Mouse (Mus musculus): Measurements from ENCODE around the gene Hrc. TPM values are rescaled to one million over a fixed set of nuclear protein-coding genes. Genes with fewer than 3 reads are reported as not detected.

Gene Hrc
- polyA plus RNA-seq, 1 experiment: 173 TPM

GRCm38 (mm10) chr7:45308551-45309240, 26.4 kb upstream of the Hrc start:
- Histone ChIP-seq H3ac (ENCODE audit: control insufficient read depth, insufficient read length) (no peak overlapping the region), H3K36me3 (ENCODE audit: control insufficient read depth, insufficient read depth) (peaks cover 6% of the 10 kb centered on the region), H3K79me2 (ENCODE audit: control insufficient read depth, insufficient read depth) (no peaks in the 10 kb centered on the region), H3K4me2 (ENCODE audit: low read depth) (no peak overlapping the region), H3K4me3 (no peak overlapping the region), H3K27me3 (ENCODE audit: control insufficient read depth, insufficient read depth, insufficient read length) (no peaks in the 10 kb centered on the region)
- TF ChIP-seq POLR2A (IDR thresholded peaks at IDR 0.05; ENCODE audit: insufficient read length, low read depth): no peak
- no peak for TF ChIP-seq MYOG (IDR thresholded peaks at IDR 0.05; ENCODE audit: control insufficient read depth in 1 of 3, insufficient read depth in 1 of 3, insufficient read length in 2 of 3, low read depth in 2 of 3)
- TF ChIP-seq TCF12 (IDR thresholded peaks at IDR 0.05; ENCODE audit: insufficient read depth, poor library complexity, severe bottlenecking): no peak
- TF ChIP-seq POLR2AphosphoS2 (IDR thresholded peaks at IDR 0.05; ENCODE audit: insufficient read length, low read depth): no peak
- no peak for TF ChIP-seq E2F4 (IDR thresholded peaks at IDR 0.05; ENCODE audit: insufficient read depth)
- TF ChIP-seq SRF (IDR thresholded peaks at IDR 0.05; ENCODE audit: control insufficient read depth, insufficient read length, low read depth): no peak
- TF ChIP-seq TCF3 (IDR thresholded peaks at IDR 0.05; ENCODE audit: insufficient read length, low read depth): no peak
- no peak for TF ChIP-seq MYOD1 (IDR thresholded peaks at IDR 0.05; ENCODE audit: control insufficient read depth in 1 of 3, insufficient read length in 2 of 3, low read depth in 2 of 3)

GRCm38 (mm10) chr7:45309455-45309854, 25.6 kb upstream of the Hrc start:
- H3K36me3 ChIP-seq (ENCODE audit: control insufficient read depth, insufficient read depth): peaks cover 6% of the 10 kb centered on the region
- no peak overlapping the region for H3K4me3 ChIP-seq
- H3K27me3 ChIP-seq (ENCODE audit: control insufficient read depth, insufficient read depth, insufficient read length): no peaks in the 10 kb centered on the region
- H3ac ChIP-seq (ENCODE audit: control insufficient read depth, insufficient read length): no peak overlapping the region
- no peak for TF ChIP-seq REST (IDR thresholded peaks at IDR 0.05; ENCODE audit: insufficient read depth, insufficient read length)
- no peak for TF ChIP-seq TCF12 (IDR thresholded peaks at IDR 0.05; ENCODE audit: insufficient read depth, poor library complexity, severe bottlenecking)
- TF ChIP-seq MYOD1 (IDR thresholded peaks at IDR 0.05; ENCODE audit: control insufficient read depth in 1 of 3, insufficient read length in 2 of 3, low read depth in 2 of 3): no peak
- no peak for TF ChIP-seq TCF3 (IDR thresholded peaks at IDR 0.05; ENCODE audit: insufficient read length, low read depth)
- TF ChIP-seq POLR2AphosphoS2 (IDR thresholded peaks at IDR 0.05; ENCODE audit: insufficient read length, low read depth): no peak
- TF ChIP-seq E2F4 (IDR thresholded peaks at IDR 0.05; ENCODE audit: insufficient read depth): no peak
- TF ChIP-seq CEBPB (IDR thresholded peaks at IDR 0.05; ENCODE audit: insufficient read depth, poor library complexity, severe bottlenecking): no peak
- no peak for TF ChIP-seq SRF (IDR thresholded peaks at IDR 0.05; ENCODE audit: control insufficient read depth, insufficient read length, low read depth)
- no peak for TF ChIP-seq POLR2A (IDR thresholded peaks at IDR 0.05; ENCODE audit: insufficient read length, low read depth)
- no peak for TF ChIP-seq MAX (IDR thresholded peaks at IDR 0.05; ENCODE audit: low read depth)
- TF ChIP-seq MYOG (IDR thresholded peaks at IDR 0.05; ENCODE audit: control insufficient read depth in 1 of 3, insufficient read depth in 1 of 3, insufficient read length in 2 of 3, low read depth in 2 of 3): no peak
- no peak for TF ChIP-seq USF1 (IDR thresholded peaks at IDR 0.05; ENCODE audit: low read depth)
- no peaks in the 10 kb centered on the region for H3K79me2 ChIP-seq (ENCODE audit: control insufficient read depth, insufficient read depth)
- no peak overlapping the region for H3K4me2 ChIP-seq (ENCODE audit: low read depth)

- no peak for TF ChIP-seq TCF3 (IDR thresholded peaks at IDR 0.05; ENCODE audit: insufficient read length, low read depth)
- no peak for TF ChIP-seq USF1 (IDR thresholded peaks at IDR 0.05; ENCODE audit: low read depth)
- TF ChIP-seq MYOD1 (IDR thresholded peaks at IDR 0.05; ENCODE audit: control insufficient read depth in 1 of 3, insufficient read length in 2 of 3, low read depth in 2 of 3): no peak
- no peak for TF ChIP-seq REST (IDR thresholded peaks at IDR 0.05; ENCODE audit: insufficient read depth, insufficient read length)
- TF ChIP-seq MAX (IDR thresholded peaks at IDR 0.05; ENCODE audit: low read depth): no peak
- TF ChIP-seq E2F4 (IDR thresholded peaks at IDR 0.05; ENCODE audit: insufficient read depth): no peak
- no peak for TF ChIP-seq CEBPB (IDR thresholded peaks at IDR 0.05; ENCODE audit: insufficient read depth, poor library complexity, severe bottlenecking)
- no peak for TF ChIP-seq MYOG (IDR thresholded peaks at IDR 0.05; ENCODE audit: control insufficient read depth in 1 of 3, insufficient read depth in 1 of 3, insufficient read length in 2 of 3, low read depth in 2 of 3)
- TF ChIP-seq SRF (IDR thresholded peaks at IDR 0.05; ENCODE audit: control insufficient read depth, insufficient read length, low read depth): no peak
- TF ChIP-seq POLR2AphosphoS2 (IDR thresholded peaks at IDR 0.05; ENCODE audit: insufficient read length, low read depth): no peak
- no peak for TF ChIP-seq TCF12 (IDR thresholded peaks at IDR 0.05; ENCODE audit: insufficient read depth, poor library complexity, severe bottlenecking)
- TF ChIP-seq POLR2A (IDR thresholded peaks at IDR 0.05; ENCODE audit: insufficient read length, low read depth): no peak
- H3K36me3 ChIP-seq (ENCODE audit: control insufficient read depth, insufficient read depth): no peaks in the 10 kb centered on the region
- no peak overlapping the region for H3ac ChIP-seq (ENCODE audit: control insufficient read depth, insufficient read length)
- no peak overlapping the region for H3K4me3 ChIP-seq
- H3K4me2 ChIP-seq (ENCODE audit: low read depth): no peak overlapping the region
- H3K27me3 ChIP-seq (ENCODE audit: control insufficient read depth, insufficient read depth, insufficient read length): no peaks in the 10 kb centered on the region
- H3K79me2 ChIP-seq (ENCODE audit: control insufficient read depth, insufficient read depth): no peaks in the 10 kb centered on the region
Observed at GRCm38 (mm10) chr7:45312023-45312422, 23.1 kb upstream of the Hrc start.

GRCm38 (mm10) chr7:45312686-45313453, 22.2 kb upstream of the Hrc start:
- Histone ChIP-seq H3K27me3 (ENCODE audit: control insufficient read depth, insufficient read depth, insufficient read length) (no peaks in the 10 kb centered on the region), H3K4me3 (no peak overlapping the region), H3K79me2 (ENCODE audit: control insufficient read depth, insufficient read depth) (no peaks in the 10 kb centered on the region), H3ac (ENCODE audit: control insufficient read depth, insufficient read length) (no peak overlapping the region), H3K36me3 (ENCODE audit: control insufficient read depth, insufficient read depth) (no peaks in the 10 kb centered on the region), H3K4me2 (ENCODE audit: low read depth) (peak overlapping the region; percentile 68)
- TF ChIP-seq REST (IDR thresholded peaks at IDR 0.05; ENCODE audit: insufficient read depth, insufficient read length) (no peak), CEBPB (IDR thresholded peaks at IDR 0.05; ENCODE audit: insufficient read depth, poor library complexity, severe bottlenecking) (no peak), POLR2A (IDR thresholded peaks at IDR 0.05; ENCODE audit: insufficient read length, low read depth) (no peak), POLR2AphosphoS2 (IDR thresholded peaks at IDR 0.05; ENCODE audit: insufficient read length, low read depth) (no peak), TCF12 (IDR thresholded peaks at IDR 0.05; ENCODE audit: insufficient read depth, poor library complexity, severe bottlenecking) (no peak), SRF (IDR thresholded peaks at IDR 0.05; ENCODE audit: control insufficient read depth, insufficient read length, low read depth) (no peak), MAX (IDR thresholded peaks at IDR 0.05; ENCODE audit: low read depth) (no peak), MYOG (IDR thresholded peaks at IDR 0.05; ENCODE audit: control insufficient read depth in 1 of 3, insufficient read depth in 1 of 3, insufficient read length in 2 of 3, low read depth in 2 of 3) (no peak), USF1 (IDR thresholded peaks at IDR 0.05; ENCODE audit: low read depth) (no peak), TCF3 (IDR thresholded peaks at IDR 0.05; ENCODE audit: insufficient read length, low read depth) (no peak), E2F4 (IDR thresholded peaks at IDR 0.05; ENCODE audit: insufficient read depth) (no peak)

Data from myocyte (in vitro differentiated cells).